Mouse (Mus musculus) hindbrain, embryonic 13.5 days (tissue): ENCODE results near the gene Bcl2a1b. TPM values are rescaled to one million over a fixed set of nuclear protein-coding genes. Genes with fewer than 3 reads are reported as not detected.
"Not testable (repeated sequence)": the region's sequence is repeated elsewhere in the genome, so short reads cannot be mapped to it uniquely, and the experiment has no call there.

Experiments
- ATAC-seq: fragments of 200-750 bp; cut with Nextera tagmentation; 2 replicates; pipeline ENCODE4 v1.8.0; 2017; ENCODE audit warnings: moderate TSS enrichment; ENCODE audit not compliant: low FRiP score
- H3K27ac ChIP-seq: fragments of 300-500 bp; sonication (generic); 2 replicates; pipeline ENCODE4 v1.5.1; 2015; ENCODE audit warnings: inconsistent platforms, mild to moderate bottlenecking, moderate library complexity
- H3K27me3 ChIP-seq: fragments of 300-500 bp; sonication (generic); 2 replicates; pipeline ENCODE4 v1.6.1; 2015; ENCODE audit warnings: mild to moderate bottlenecking, inconsistent platforms
- H3K36me3 ChIP-seq: fragments of 300-500 bp; sonication (generic); 2 replicates; pipeline ENCODE4 v1.6.1; 2015; ENCODE audit warnings: mild to moderate bottlenecking, inconsistent platforms
- H3K4me1 ChIP-seq: fragments of 300-500 bp; sonication (generic); replicated peaks from 2 replicates; pipeline ENCODE4 v1.6.1; 2015; ENCODE audit warnings: inconsistent platforms
- H3K4me2 ChIP-seq: fragments of 300-500 bp; sonication (generic); 2 replicates; pipeline ENCODE4 v1.6.1; 2015; ENCODE audit warnings: inconsistent platforms, mild to moderate bottlenecking, moderate library complexity
- H3K4me3 ChIP-seq: fragments of 300-500 bp; sonication (generic); 2 replicates; pipeline ENCODE4 v1.5.1; 2015; ENCODE audit warnings: mild to moderate bottlenecking, inconsistent platforms
- H3K9ac ChIP-seq: fragments of 300-500 bp; sonication (generic); 2 replicates; pipeline ENCODE4 v1.6.1; 2015; ENCODE audit warnings: mild to moderate bottlenecking, inconsistent platforms
- H3K9me3 ChIP-seq: fragments of 300-500 bp; sonication (generic); 2 replicates; pipeline ENCODE4 v1.6.1; 2016; ENCODE audit warnings: inconsistent platforms
- WGBS: fragments of 180-500 bp; shearing (Covaris S2); methylation state at CpG from one replicate; pipeline ENCODE4 v1.1.7; 2015; 5-methylcytosine and 5-hydroxymethylcytosine counted together
- polyA plus RNA-seq: library from polyadenylated mRNA; unstranded; fragments of >200 nt; fragmentation: Nextera tagmentation; extraction: Ambion mirVana; gene quantifications from 2 replicates; pipeline ENCODE4 v1.2.1, GENCODE M21; 2015

The Bcl2a1b gene
- polyA plus RNA-seq, 1 experiment from 2014 or later = 1.8 TPM

- 84% methylated on average over 4 of the region's 4 CpGs for WGBS
- H3K27ac ChIP-seq, H3K4me1 ChIP-seq, H3K9ac ChIP-seq, H3K9me3 ChIP-seq, H3K4me3 ChIP-seq, H3K27me3 ChIP-seq, H3K4me2 ChIP-seq, ATAC-seq, H3K36me3 ChIP-seq: not testable (repeated sequence)
Observed at GRCm38 (mm10) chr9:89218174-89218573, 19.2 kb downstream of the Bcl2a1b start.

GRCm38 (mm10) chr9:89219668-89220067, 20.7 kb downstream of the Bcl2a1b start:
- H3K4me1 ChIP-seq, H3K9me3 ChIP-seq, H3K36me3 ChIP-seq, ATAC-seq, H3K27me3 ChIP-seq, H3K4me2 ChIP-seq, H3K4me3 ChIP-seq, H3K27ac ChIP-seq, H3K9ac ChIP-seq: not testable (repeated sequence)
- 94% methylated on average over 3 of the region's 4 CpGs for WGBS

GRCm38 (mm10) chr9:89220704-89221287, 21.8 kb downstream of the Bcl2a1b start:
- H3K36me3 ChIP-seq, H3K27ac ChIP-seq, H3K4me1 ChIP-seq, H3K4me3 ChIP-seq, H3K4me2 ChIP-seq, H3K9ac ChIP-seq, ATAC-seq, H3K9me3 ChIP-seq, H3K27me3 ChIP-seq: not testable (repeated sequence)
- 95% methylated on average over 6 of the region's 6 CpGs for WGBS

- peak; percentile 61; the same call in 1 of the 2 replicates for ATAC-seq
- Histone ChIP-seq H3K9me3 (no peaks in the 10 kb centered on the region), H3K4me1 (no peaks in the 10 kb centered on the region), H3K9ac (no peak overlapping the region), H3K4me3 (no peak overlapping the region), H3K4me2 (no peak overlapping the region), H3K27ac (no peak overlapping the region), H3K36me3 (no peaks in the 10 kb centered on the region), H3K27me3 (no peaks in the 10 kb centered on the region)
- WGBS = 62% methylated on average over 4 of the region's 4 CpGs
Observed at GRCm38 (mm10) chr9:89226071-89226470, 27.1 kb downstream of the Bcl2a1b start.

- WGBS = 92% methylated on average over 7 of the region's 7 CpGs
- no peak for ATAC-seq
- H3K27me3 ChIP-seq = no peaks in the 10 kb centered on the region
- no peaks in the 10 kb centered on the region for H3K9me3 ChIP-seq
- no peaks in the 10 kb centered on the region for H3K36me3 ChIP-seq
- H3K4me3 ChIP-seq = no peak overlapping the region
- no peak overlapping the region for H3K27ac ChIP-seq
- no peaks in the 10 kb centered on the region for H3K4me1 ChIP-seq
- H3K4me2 ChIP-seq = no peak overlapping the region
- no peak overlapping the region for H3K9ac ChIP-seq
Observed at GRCm38 (mm10) chr9:89228122-89228521, 29.1 kb downstream of the Bcl2a1b start.

- H3K36me3 ChIP-seq, H3K9me3 ChIP-seq, H3K4me1 ChIP-seq, H3K27me3 ChIP-seq, H3K4me3 ChIP-seq, H3K4me2 ChIP-seq, H3K9ac ChIP-seq, H3K27ac ChIP-seq: not testable (repeated sequence)
- peak; percentile 76; the same call in 1 of the 2 replicates for ATAC-seq
- 64% methylated on average over 2 of the region's 2 CpGs for WGBS
Observed at GRCm38 (mm10) chr9:89230897-89231497, 32.0 kb downstream of the Bcl2a1b start.

GRCm38 (mm10) chr9:89237131-89237530, 38.1 kb downstream of the Bcl2a1b start:
- not testable (repeated sequence) for H3K4me2 ChIP-seq, ATAC-seq, H3K27ac ChIP-seq, H3K9ac ChIP-seq, H3K27me3 ChIP-seq, H3K36me3 ChIP-seq, H3K4me1 ChIP-seq, H3K9me3 ChIP-seq, H3K4me3 ChIP-seq
- WGBS = 83% methylated on average over 4 of the region's 4 CpGs

GRCm38 (mm10) chr9:89238976-89239505, 40.0 kb downstream of the Bcl2a1b start:
- ATAC-seq, H3K36me3 ChIP-seq, H3K4me1 ChIP-seq, H3K9ac ChIP-seq, H3K27me3 ChIP-seq, H3K4me2 ChIP-seq, H3K9me3 ChIP-seq, H3K4me3 ChIP-seq, H3K27ac ChIP-seq: not testable (repeated sequence)
- 86% methylated on average over 5 of the region's 5 CpGs for WGBS

- H3K36me3 ChIP-seq = not testable (repeated sequence)
- 87% methylated on average over 3 of the region's 3 CpGs for WGBS
Observed at GRCm38 (mm10) chr9:89240516-89241019, 41.6 kb downstream of the Bcl2a1b start.

GRCm38 (mm10) chr9:89253400-89253799, 54.4 kb downstream of the Bcl2a1b start:
- H3K9ac ChIP-seq = no peak overlapping the region
- WGBS = 92% methylated on average over 2 of the region's 2 CpGs
- no peak overlapping the region for H3K27ac ChIP-seq
- ATAC-seq = no peak
- no peak overlapping the region for H3K4me2 ChIP-seq
- H3K36me3 ChIP-seq = no peaks in the 10 kb centered on the region
- no peaks in the 10 kb centered on the region for H3K4me1 ChIP-seq
- no peaks in the 10 kb centered on the region for H3K27me3 ChIP-seq
- no peaks in the 10 kb centered on the region for H3K9me3 ChIP-seq
- no peak overlapping the region for H3K4me3 ChIP-seq

More at GRCm38 (mm10) chr9:89240516-89241019, 41.6 kb downstream of the Bcl2a1b start:
- not testable (repeated sequence) for H3K9me3 ChIP-seq, H3K27me3 ChIP-seq, H3K4me2 ChIP-seq, H3K9ac ChIP-seq, ATAC-seq, H3K4me1 ChIP-seq, H3K27ac ChIP-seq, H3K4me3 ChIP-seq

GRCm38 (mm10) chr9:89256556-89257335, 57.7 kb downstream of the Bcl2a1b start:
- no peaks in the 10 kb centered on the region for H3K9me3 ChIP-seq
- no peak overlapping the region for H3K27ac ChIP-seq
- no peak overlapping the region for H3K9ac ChIP-seq
- no peaks in the 10 kb centered on the region for H3K4me1 ChIP-seq
- no peak overlapping the region for H3K4me3 ChIP-seq
- WGBS = 89% methylated on average over 12 of the region's 12 CpGs
- no peaks in the 10 kb centered on the region for H3K36me3 ChIP-seq
- no peak overlapping the region for H3K4me2 ChIP-seq
- H3K27me3 ChIP-seq = no peaks in the 10 kb centered on the region
- no peak for ATAC-seq
